Mouse (Mus musculus): ENCODE measurements around the gene Cpa2. TPM values are rescaled to one million over a fixed set of nuclear protein-coding genes. Genes with fewer than 3 reads are reported as not detected.

The Cpa2 gene
- total RNA-seq, 2 experiments from 2014 or later = 4.2 to 4.7 TPM

DNA sequence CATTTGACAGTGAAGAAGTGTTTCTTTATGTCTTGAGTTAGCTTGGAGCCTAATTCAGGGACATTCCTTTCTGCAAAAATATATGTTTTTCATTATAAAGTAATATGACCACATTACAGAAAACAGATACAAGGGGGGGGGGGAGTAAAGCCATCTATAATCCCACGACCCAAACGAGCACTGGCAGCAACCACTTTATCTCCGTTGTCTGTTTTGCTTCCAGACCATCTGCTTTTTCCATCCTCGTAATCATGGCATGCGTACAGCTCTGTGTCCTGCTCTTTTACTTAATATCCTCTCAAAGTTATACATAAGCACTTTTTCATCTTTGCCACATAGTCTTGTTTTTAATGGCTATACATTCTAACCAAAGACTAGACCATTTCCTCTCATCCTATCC lies 32.0 kb downstream of the Cpa2 start:
- DNase-seq = no peak
- intact Hi-C loops (cut with DNase I) = no loop called here

DNA sequence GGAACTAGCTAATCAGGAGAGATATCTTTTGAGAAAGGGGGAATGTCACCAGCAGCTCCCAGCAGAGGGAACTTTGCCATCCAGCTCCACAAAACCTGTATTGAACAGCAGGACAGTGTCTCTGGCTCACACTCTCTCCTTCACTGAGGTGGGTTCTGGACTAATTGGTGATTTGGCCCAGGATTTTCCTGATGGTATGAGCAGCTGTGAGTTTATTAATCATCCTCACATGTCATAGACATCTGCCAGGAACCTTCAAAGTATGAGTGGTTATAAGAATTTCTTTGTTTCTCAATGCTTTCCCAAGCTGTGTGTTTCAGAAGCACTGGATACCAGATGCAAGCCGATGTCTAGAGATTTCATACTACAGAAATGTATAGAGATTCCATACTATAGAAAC lies 33.6 kb downstream of the Cpa2 start:
- DNase-seq = no peak
- intact Hi-C loops (cut with DNase I) = no loop called here

DNA sequence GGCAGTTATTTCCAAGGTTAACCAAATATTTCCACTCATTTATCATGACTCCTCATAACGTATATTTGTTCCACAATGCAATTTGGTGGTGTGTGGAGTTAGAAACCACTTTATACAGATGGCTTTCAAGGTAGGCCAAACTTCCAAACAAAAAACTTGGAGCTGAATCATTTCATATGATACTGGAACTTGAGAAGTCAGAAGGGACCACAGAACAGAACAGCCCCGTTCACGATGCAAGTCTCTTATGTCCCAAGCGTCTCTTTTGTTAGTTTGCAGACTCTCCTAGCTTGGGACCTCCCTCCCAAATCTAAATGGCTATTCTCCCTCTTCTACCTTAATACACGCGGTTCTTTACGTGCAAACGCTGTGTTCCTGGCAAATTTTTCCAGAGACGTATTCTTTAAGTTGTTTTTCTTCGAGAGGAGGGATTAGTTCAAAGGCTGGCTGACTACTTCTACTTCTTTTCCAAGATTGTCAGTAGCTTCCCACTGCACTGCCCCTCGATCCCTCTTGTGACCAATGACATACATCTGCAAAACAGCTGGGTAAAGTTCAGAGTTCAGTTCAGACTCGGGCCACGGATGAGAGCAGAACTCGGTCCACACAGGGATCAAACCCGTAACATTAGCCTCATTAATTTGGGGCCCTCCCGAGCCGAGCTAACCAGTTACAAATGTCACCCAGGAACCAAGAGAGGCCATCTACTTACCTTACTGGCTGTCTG lies 35.3 kb downstream of the Cpa2 start:
- intact Hi-C loops (cut with DNase I) = no loop called here
- DNase-seq = no peak

DNA sequence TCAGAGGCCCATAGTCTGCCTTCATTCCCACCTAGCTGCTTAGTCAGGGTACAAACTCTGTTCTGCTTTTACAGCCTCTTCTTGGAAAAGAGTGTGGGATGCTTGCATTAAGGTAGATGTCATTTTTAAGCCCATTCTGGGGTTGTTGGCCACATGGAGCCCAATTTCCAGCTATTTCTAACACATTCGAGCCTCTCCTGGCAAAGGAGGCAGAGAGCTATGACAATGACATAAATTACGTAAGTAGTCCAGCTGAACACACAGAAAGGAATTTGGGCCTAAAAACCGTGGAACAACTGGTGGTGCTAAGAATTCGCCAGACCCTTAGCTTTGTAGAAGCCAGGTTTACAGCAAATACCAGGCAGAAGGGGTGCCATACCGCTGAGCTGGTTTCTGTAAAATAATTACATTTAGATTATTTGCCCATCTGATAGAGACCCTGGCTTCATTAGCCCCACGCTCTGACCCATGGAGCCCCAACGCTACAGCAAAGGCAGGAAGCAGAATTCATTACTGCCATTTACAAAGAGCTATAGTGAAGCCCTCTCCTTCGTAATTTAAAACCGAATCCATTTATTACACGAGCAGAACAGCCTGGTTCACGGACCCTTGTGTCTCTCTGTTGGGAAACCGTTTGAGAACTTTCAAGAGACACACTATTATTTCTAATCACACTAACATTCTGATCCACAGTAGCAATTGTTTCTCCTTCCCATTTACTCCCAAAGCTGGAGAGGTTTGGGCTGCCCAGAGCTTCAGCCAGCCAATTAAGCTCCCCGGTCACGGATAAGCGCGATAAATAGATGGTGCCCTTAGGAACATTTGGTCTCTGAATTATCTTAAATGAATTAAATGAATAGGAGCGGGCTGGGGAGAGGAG lies 38.8 kb downstream of the Cpa2 start:
- DNase-seq = no peak
- intact Hi-C loops (cut with DNase I) = no loop called here

DNA sequence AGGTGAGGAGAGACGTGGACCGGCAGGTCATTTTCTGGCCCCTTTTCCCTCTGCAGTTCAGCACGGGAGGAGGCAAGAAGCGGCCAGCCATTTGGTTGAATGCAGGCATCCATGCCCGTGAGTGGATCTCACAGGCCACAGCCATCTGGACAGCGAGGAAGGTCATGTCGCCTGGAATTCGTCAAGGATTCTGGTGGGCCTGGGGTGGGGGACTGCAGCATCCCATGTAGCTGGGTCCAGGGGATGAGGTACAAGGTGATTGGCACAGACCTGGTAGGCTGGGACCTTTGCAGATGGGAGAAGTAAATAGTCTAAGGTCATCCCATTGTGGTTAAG lies 39.4 kb downstream of the Cpa2 start:
- intact Hi-C loops (cut with DNase I) = no loop called here
- DNase-seq = peak; percentile 11

DNA sequence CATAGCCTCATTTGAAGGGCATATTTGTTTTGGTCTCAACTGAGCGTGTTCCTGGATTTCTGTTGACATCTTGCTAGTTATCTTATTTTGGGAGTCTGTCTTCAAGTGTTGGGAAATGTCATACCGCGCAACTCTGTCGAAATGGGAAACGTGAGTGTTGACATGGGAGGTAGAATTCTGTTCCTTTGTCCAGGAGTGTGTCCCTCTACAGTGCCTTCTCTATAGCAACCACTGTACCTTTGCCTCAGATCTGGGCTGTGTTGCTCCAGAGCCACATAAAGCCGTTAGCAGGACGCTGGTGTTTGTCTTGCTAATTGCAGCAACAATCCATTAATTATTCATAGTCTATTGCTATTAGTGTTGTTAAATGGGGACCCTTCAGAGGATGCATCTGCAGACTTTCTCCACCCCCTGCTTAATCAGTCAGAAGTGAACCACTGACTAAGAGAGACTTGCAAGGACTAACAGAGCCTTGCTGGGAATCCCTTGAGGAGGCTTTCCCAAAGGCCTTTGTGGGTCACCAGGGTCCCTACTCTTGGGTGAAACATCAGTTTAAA lies 45.6 kb downstream of the Cpa2 start:
- no peak for DNase-seq
- intact Hi-C loops (cut with DNase I) = no loop called here

DNA sequence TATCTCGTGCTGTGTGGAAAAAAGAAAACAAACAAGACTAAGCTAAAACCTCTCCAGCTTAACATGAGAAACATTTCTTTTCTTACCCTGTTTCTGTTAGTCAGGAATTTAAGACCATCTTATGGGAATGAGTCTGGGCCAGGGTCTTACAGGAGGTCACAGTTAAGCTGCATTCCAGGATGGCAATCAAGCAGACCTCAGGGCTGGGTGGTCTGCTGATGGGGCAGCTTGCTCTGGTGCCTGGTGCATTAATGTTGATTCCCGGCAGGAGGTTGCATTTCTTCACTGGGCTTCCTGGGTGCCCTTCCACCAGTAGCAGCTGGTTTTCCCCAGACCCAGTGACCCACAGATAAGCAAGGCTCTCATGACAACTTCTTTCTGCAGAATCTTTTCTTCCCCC lies 48.4 kb downstream of the Cpa2 start:
- DNase-seq = no peak
- intact Hi-C loops (cut with DNase I) = no loop called here

DNA sequence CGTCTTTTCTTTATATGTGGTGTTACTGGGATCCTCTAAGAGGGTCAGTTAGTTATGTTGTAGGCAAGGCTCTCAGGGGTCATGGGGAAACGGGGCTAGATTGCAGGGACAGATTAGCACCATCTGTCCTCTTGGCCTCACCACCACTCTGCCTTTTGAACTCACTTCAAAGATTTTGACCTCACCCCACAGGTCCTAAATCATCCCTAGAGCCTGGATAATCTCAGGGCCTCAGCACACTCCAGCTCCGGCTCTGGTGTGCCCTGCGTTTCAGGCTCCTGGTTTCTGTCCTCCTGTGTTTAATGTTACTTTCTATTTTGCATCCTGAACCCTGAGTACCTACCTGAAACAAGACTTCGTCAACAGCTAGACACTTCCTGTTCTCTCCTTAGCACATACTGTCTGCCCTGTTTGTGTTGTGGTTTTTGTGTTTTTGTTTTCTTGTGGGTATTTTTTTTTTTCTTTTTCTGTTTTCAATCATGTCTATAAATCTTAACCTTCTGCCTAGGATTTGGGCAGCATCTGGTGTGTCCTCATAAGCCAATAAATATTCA lies 50.5 kb downstream of the Cpa2 start:
- DNase-seq = no peak
- intact Hi-C loops (cut with DNase I) = no loop called here

DNA sequence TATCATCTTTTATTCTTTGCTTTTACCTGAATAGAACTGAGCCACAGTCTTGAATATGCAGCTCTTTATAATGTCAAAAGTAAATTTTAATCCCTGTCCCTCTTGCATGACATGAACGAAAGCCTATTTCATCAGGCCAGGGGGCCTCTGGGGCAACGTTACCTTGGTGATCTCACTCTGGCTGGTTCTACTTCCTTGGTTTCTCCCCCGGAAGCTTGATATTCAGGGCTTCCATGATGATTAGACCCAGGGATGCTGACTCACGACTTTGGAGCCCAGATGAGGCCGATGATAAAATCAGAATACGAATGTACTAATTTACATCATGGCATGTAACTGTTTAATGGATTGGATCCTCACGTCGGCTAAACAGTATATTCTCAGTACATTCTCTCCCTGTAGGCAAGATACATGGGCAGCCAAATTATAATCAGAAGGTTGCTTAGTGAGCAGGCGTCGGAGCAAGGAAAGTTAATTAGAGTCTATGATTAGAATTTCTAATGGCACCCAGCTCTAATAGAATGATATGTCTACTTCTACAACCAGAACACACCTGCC lies 51.1 kb downstream of the Cpa2 start:
- intact Hi-C loops (cut with DNase I) = no loop called here
- no peak for DNase-seq

DNA sequence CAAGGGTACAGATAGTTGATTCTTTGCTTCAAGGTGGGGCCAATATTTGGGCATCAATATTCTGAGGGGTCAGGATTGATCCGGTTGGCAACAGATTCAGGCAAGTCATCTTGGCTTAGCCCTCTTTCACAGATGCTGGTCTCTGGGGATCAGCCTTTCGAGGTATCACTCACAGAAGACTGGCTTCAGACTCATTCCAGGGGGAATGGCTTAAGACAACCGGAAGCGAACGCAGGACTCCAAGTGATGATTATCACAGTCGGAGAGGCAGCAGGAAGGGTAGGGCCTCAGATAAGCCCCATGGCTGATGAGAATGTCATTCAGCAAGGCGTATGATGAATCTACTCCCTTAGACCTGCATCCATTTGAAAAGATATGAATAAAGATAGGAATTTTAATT lies 53.0 kb downstream of the Cpa2 start:
- intact Hi-C loops (cut with DNase I) = no loop called here
- DNase-seq = no peak

DNA sequence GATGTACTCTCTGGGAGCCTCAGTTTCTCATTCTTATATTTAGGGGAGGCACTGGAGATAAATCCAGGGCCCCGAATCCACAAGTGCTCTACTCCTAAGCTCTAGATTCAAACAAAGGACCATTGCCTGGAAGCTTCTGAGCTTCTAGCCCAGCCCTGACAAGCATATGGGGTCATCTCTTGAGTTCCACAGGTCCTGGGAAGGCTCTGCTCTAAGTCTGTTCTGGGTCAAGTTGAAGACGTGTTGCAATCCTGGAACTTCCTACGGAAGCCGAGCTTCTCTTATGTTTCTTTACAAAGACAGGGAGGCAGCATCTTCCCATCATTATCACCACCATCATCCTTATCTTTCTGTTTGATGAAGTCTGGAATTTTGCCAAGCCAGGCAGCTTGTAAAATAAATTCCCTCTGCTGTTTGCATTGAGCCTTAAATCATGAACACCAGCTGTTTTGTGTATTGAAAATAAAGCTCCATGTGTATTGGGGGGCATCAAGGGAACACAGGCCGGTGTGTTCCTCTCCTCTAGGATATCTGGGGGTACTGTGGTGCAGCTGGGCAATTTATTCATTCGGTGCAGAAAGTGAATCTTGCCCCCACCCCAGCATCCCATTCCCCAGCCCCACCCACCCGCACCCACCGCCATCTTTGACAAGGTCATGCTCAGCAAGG lies 55.0 kb downstream of the Cpa2 start:
- no peak for DNase-seq
- intact Hi-C loops (cut with DNase I) = no loop called here

DNA sequence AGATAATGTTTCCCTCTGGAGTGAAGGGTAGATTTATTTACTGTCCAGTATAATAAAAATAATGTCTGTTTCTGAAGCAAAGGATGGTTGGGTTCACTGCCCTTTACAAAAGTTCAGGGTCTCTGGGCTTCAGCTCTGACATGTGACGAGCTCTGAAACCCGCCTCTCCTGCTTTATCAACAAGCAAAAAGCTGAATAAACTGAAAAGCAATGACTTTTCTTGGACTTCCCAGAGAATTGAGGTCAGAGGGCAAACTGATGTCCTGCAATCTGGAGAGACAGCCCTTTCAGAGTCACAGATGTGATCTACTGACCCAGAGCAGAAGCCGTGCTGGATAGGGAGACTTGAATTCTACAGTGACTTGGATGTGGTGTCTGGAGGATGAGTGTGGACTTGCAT lies 58.7 kb downstream of the Cpa2 start:
- intact Hi-C loops (cut with DNase I) = no loop called here
- no peak for DNase-seq

DNA sequence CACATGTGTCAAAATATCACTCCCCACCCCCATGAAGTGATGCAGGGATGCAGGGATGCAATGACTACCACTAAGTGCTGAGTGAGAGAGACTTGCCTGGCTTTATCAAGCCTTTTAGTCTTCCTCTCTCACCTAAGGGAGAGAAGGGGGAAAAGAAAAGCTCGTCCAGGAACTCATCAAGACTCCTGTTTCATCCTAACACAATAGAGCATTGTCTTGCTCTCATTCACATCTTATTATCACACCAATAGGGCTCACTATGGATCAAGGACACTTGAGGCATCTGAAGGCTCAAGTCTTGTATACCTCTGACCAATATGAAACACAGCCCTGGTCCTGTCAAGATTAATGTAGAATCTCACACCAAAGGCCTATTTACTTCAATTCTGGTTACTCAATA lies 59.6 kb downstream of the Cpa2 start:
- intact Hi-C loops (cut with DNase I) = no loop called here
- no peak for DNase-seq

DNA sequence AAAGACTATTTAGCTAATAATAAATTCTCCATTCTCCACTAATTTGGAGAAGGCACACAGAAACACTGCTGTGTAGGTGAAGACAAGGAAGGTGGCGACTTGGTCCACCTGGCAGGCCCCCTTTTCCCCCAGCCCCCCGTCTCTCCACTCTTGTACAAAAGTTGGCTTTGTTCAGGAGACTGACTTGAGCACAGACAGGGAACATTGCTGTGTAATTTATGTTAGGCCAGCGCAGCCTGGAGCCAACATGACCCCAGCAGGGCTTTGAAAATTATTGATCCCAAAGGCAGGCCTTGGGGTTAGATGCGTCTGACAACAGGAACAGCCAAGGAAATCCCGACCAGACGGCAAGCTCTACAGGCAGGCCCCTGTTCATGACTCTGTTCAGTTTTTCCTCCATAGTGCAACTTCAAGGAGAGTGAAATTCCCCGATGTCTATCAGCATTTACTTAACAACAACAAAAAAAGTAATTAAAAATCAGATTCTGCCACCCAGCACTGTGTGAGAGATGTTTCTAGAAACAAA lies 63.0 kb downstream of the Cpa2 start:
- no peak for DNase-seq
- intact Hi-C loops (cut with DNase I) = no loop called here

DNA sequence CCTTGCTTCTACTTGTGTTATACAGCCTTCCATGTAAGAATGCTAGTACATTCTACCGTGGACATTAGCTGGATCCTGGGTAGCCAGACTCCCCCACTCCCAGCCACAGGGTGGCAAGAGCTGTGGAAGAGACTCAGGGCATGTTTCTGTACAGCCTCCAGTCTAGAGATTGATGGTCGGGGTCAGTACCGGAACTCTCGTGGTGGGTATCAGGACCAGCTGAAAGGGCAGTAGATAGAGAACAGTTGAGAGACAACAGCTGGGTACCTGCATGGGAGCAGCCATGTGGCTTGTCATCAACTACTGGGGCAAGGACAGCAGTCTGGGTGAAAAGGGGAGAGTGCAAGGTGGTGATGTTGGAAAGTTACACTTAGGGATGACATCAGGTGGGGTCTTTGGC lies 63.7 kb downstream of the Cpa2 start:
- intact Hi-C loops (cut with DNase I) = no loop called here
- no peak for DNase-seq

DNA sequence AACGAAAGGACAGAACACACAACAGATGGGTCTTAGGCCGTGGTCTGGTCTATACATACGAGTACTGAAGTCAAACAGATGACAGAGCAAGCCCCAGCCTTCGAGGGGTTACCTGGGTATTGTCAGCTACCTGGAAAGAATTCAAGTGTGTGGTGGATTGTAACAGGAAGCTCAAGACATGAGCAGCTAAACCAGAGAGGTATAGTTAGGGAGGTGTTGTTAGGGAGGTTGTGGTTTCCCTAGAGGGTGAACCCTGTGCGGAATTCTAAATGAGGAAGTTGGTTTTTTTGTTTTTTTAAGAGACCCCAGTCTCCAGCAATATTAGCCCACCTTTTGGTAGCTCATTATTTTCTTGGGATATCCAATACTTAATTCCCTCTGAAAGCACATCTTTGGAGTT lies 64.3 kb downstream of the Cpa2 start:
- intact Hi-C loops (cut with DNase I) = no loop called here
- DNase-seq = no peak

DNA sequence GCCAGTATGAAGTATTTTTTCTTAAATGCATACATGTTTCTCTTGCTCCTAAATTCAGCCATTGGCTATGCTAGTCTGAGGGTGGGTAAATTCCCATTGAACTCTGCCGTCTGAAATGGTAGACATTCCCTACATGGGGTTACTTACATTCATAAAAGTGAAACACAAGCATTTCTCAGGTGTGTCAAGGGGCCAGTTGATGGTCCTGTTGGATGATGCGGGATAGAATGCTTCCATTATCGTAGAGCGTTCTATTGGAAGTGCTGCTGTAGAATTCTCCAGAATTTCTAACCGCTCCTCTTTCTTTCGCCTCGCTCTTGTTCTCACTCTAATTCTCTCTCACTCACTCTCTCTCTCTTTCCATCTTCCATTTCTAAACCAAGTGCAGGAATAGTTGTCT lies 69.3 kb downstream of the Cpa2 start, which contains the start of gene Cpa5:
Cpa5 (plus strand) TSS at position 301 of the 400 bp plus-strand sequence.
- intact Hi-C loops (cut with DNase I) = no loop called here
- no peak for DNase-seq

DNA sequence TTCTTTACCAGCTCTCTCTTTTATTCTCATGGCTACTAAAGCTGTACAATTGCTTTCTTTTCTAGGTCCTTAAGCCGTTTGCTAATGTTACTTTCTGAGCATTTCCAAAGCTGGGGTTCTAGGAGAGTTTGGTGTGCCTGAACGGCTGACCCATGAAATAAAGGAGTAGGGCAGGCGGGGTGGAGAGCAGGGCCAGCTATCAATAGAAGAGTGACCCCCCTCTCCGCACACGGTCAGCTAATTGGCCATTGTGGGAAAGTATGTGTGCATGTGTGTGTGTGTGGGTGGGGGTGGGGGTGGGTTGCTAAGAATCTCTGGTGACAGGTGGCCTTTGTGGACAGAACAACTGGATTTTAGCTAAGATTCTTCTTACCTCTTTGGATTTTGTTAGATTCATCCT lies 69.8 kb downstream of the Cpa2 start:
- intact Hi-C loops (cut with DNase I) = no loop called here
- DNase-seq = no peak

Data from left cerebral cortex, postnatal 4 days (tissue).